Mouse (Mus musculus): Measurements from ENCODE around the gene Kalrn. TPM values are rescaled to one million over a fixed set of nuclear protein-coding genes. Genes with fewer than 3 reads are reported as not detected.

Kalrn gene
- polyA plus RNA-seq, 1 experiment from 2014 or later: 14.0 TPM

DNA sequence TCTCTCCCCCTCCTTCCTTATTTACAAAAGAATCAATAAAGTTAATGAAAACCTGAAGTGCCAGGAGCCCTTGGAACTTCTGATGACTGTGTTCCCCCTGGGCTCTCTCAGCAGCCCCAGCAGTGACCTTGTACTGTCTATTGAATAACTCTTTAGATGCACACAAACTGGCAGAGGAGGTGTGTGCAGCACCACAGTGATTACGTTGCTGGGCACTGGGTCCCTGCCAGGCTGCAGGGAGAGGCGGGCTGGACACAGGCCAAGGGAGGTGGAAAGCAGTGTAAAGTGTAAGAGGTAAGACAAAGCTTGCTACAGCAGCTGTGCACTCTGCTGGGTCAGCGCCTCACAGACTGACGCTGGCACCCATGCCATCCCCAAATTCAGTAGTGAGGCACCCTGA lies 238.4 kb downstream of the Kalrn start:
- Histone ChIP-seq H3K27ac (no peak overlapping the region), H3K9ac (no peak overlapping the region), H3K4me3 (no peak overlapping the region), H3K27me3 (no peaks in the 10 kb centered on the region), H3K4me2 (replicated peaks) (no peak overlapping the region), H3K36me3 (0 out of 2 replicates have a peak, but pooled peaks cover 6% of the 10 kb centered on the region), H3K4me1 (peaks cover 48% of the 10 kb centered on the region), H3K9me3 (no peaks in the 10 kb centered on the region)
- ATAC-seq (ENCODE audit: low FRiP score, low read depth): no peak
- 57% methylated on average over 4 of the region's 4 CpGs for WGBS

DNA sequence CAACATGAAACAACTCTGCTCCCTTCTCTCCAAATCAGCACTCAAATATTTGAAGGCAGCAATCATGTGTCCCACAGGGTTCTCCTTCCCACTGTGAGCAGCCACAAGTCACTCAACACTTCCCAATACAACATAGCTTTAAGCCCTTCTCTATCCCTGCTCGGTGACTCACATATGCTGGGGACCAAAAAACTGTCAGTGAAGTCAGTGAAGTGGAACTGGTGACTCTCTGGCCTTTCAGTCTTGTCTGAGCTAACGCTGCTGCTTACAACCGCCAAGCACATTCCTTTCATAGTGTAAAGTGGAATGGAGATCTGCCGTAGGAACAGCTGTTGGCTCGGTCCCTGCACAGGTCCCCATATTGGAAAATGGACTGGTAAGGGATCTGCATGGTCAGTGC lies 241.7 kb downstream of the Kalrn start:
- peak; percentile 63 for ATAC-seq (ENCODE audit: low FRiP score, low read depth)
- H3K27ac ChIP-seq: no peak overlapping the region
- H3K9ac ChIP-seq: no peak overlapping the region
- H3K4me1 ChIP-seq: peaks cover 42% of the 10 kb centered on the region
- H3K4me2 ChIP-seq (replicated peaks): no peak overlapping the region
- 69% methylated on average over 5 of the region's 5 CpGs for WGBS
- no peaks in the 10 kb centered on the region for H3K27me3 ChIP-seq
- H3K4me3 ChIP-seq: no peak overlapping the region
- no peaks in the 10 kb centered on the region for H3K9me3 ChIP-seq
- H3K36me3 ChIP-seq: 0 out of 2 replicates have a peak, but pooled peaks cover 6% of the 10 kb centered on the region

DNA sequence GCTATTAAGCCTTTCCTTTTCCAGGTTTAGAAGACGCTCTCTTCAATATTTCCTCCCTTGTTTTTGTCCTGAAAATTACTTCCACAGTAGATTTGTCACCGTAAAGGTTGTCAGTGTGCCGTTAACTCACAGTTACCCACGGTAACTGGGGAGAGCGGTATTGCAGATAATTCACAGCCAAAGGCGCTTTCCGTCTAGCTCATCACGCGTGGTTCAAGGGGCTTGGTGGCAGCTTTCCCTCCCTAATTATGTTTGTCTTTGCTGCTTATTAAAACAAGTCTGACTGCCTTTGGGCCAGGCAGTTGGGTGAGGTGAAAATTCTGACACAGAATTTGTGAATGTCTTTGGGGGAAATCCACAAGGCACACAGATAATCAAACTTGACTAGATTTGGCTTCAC lies 243.5 kb downstream of the Kalrn start:
- no peak for ATAC-seq (ENCODE audit: low FRiP score, low read depth)
- Histone ChIP-seq H3K36me3 (0 out of 2 replicates have a peak, but pooled peaks cover 9% of the 10 kb centered on the region), H3K27me3 (no peaks in the 10 kb centered on the region), H3K4me2 (replicated peaks) (no peak overlapping the region), H3K27ac (no peak overlapping the region), H3K9ac (no peak overlapping the region), H3K4me3 (no peak overlapping the region), H3K4me1 (peaks cover 34% of the 10 kb centered on the region), H3K9me3 (no peaks in the 10 kb centered on the region)
- 62% methylated on average over 9 of the region's 9 CpGs for WGBS

DNA sequence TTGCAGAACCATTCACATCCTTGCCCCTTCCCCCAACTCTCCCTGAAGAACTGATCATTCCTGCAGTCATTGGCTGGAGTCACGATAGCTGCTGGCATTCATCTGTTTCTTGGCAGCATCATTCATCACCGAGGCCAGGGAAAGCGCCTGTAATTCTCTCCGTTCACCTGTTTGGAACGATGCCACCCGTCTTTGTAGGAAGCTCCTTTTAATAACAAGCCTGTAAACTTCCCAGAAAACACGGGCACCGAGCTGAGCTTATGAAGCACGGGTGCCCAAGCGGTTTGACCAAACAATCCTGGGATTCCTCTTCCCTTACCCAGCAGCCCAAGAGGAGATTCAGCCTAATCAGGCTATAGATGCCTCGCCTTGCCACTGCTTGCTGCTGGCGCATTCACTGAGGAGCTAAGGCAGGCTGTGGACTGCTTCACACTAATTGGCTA lies 243.9 kb downstream of the Kalrn start:
- Histone ChIP-seq H3K36me3 (0 out of 2 replicates have a peak, but pooled peaks cover 9% of the 10 kb centered on the region), H3K4me3 (no peak overlapping the region), H3K27me3 (no peaks in the 10 kb centered on the region), H3K27ac (no peak overlapping the region), H3K9ac (no peak overlapping the region), H3K9me3 (no peaks in the 10 kb centered on the region), H3K4me1 (peaks cover 30% of the 10 kb centered on the region), H3K4me2 (replicated peaks) (peak overlapping the region; percentile 14; the same call in 1 of the 2 replicates)
- ATAC-seq (ENCODE audit: low FRiP score, low read depth): peak; percentile 49; the same call in 1 of the 2 replicates
- WGBS: 32% methylated on average over 12 of the region's 12 CpGs

DNA sequence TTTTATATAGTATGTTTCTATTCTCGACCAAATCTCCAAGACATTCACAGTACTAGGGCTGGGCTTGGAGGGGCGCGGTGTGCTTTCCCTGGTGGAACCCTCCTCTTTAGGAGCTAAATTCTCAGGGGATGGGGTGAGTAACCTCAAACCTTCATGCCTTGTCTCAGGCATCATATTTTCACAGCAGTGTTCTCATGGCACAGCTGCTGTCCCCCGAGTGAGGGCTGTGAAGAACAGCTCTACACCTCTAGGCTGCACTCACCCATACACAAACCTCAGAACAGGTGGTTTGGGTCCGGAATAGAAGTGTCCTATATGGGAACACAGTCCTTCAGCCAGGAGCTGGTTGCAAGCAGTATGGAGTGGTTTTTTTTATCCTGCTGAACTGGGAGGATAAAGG lies 245.4 kb downstream of the Kalrn start:
- no peak overlapping the region for H3K27ac ChIP-seq
- no peak for ATAC-seq (ENCODE audit: low FRiP score, low read depth)
- no peak overlapping the region for H3K4me3 ChIP-seq
- no peaks in the 10 kb centered on the region for H3K9me3 ChIP-seq
- peaks cover 28% of the 10 kb centered on the region for H3K4me1 ChIP-seq
- no peaks in the 10 kb centered on the region for H3K27me3 ChIP-seq
- no peak overlapping the region for H3K4me2 ChIP-seq (replicated peaks)
- H3K9ac ChIP-seq: no peak overlapping the region
- 70% methylated on average over 5 of the region's 5 CpGs for WGBS
- H3K36me3 ChIP-seq: 0 out of 2 replicates have a peak, but pooled peaks cover 9% of the 10 kb centered on the region

DNA sequence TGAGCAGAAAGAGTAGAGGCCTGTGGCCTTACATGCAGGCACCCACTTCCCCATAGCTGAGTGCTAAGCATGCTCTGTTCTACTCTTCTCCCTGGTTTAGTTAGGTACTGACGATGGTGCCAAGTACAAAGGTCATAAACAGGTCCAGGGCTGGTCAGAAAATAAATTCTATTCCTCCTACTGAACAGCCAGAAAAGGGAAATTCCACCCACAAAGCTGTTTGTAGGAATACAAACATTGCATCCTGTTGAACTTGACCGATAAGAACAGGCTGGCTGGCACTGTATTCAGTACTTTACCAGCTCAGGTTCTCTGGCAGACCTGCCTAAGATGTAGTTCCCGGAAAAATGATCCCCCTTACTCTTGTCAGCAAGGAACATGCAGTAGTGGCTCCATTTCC lies 247.5 kb downstream of the Kalrn start:
- no peak overlapping the region for H3K27ac ChIP-seq
- no peak overlapping the region for H3K4me2 ChIP-seq (replicated peaks)
- 82% methylated on average over 3 of the region's 3 CpGs for WGBS
- H3K9me3 ChIP-seq: no peaks in the 10 kb centered on the region
- ATAC-seq (ENCODE audit: low FRiP score, low read depth): no peak
- H3K36me3 ChIP-seq: 0 out of 2 replicates have a peak, but pooled peaks cover 4% of the 10 kb centered on the region
- H3K4me3 ChIP-seq: no peak overlapping the region
- H3K4me1 ChIP-seq: peaks cover 28% of the 10 kb centered on the region
- no peaks in the 10 kb centered on the region for H3K27me3 ChIP-seq
- no peak overlapping the region for H3K9ac ChIP-seq

DNA sequence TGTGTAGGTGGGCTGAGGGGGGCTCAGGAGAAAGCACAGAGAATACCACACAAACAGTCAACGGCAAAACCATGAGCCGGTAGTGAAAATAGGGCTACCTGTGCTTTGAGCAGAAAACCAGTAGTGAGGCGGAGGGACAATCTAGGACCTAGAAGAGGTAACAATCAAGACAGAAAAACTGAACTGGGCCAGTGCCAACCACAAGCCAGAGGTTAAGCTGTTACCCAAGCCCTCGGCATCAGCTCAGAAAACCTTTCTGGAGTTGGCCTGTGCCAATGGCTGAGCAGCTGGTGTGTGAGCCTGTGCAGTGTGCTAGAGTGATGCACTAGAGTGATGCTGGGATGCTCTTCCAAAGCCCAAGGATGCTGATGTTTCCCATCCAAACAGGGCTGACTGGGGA lies 248.2 kb downstream of the Kalrn start:
- WGBS: 91% methylated on average over 4 of the region's 4 CpGs

GRCm38 (mm10) chr16:34324735-34325134 lies 248.6 kb downstream of the Kalrn start:
- no peak overlapping the region for H3K4me2 ChIP-seq (replicated peaks)
- no peak overlapping the region for H3K9ac ChIP-seq
- no peak overlapping the region for H3K4me3 ChIP-seq
- 0 out of 2 replicates have a peak, but pooled peaks cover 4% of the 10 kb centered on the region for H3K36me3 ChIP-seq
- no peaks in the 10 kb centered on the region for H3K9me3 ChIP-seq
- 63% methylated on average over 3 of the region's 3 CpGs for whole genome bisulfite sequencing
- no peak overlapping the region for H3K27ac ChIP-seq
- H3K27me3 ChIP-seq: no peaks in the 10 kb centered on the region; the same call in 1 of the 2 replicates
- peaks cover 23% of the 10 kb centered on the region for H3K4me1 ChIP-seq
- ATAC-seq (ENCODE audit: low FRiP score, low read depth): no peak

More for the DNA sequence above, 248.2 kb downstream of the Kalrn start:
- no peak overlapping the region for H3K4me2 ChIP-seq (replicated peaks)
- no peaks in the 10 kb centered on the region for H3K9me3 ChIP-seq
- H3K27me3 ChIP-seq: no peaks in the 10 kb centered on the region
- no peak overlapping the region for H3K9ac ChIP-seq
- H3K4me1 ChIP-seq: peaks cover 27% of the 10 kb centered on the region
- H3K36me3 ChIP-seq: 0 out of 2 replicates have a peak, but pooled peaks cover 4% of the 10 kb centered on the region
- H3K27ac ChIP-seq: no peak overlapping the region
- no peak for ATAC-seq (ENCODE audit: low FRiP score, low read depth)
- no peak overlapping the region for H3K4me3 ChIP-seq

- WGBS: 60% methylated on average over 1 of the region's 1 CpGs
- no peak overlapping the region for H3K9ac ChIP-seq
- no peak for ATAC-seq (ENCODE audit: low FRiP score, low read depth)
Measured at GRCm38 (mm10) chr16:34323496-34323895, 249.8 kb downstream of the Kalrn start.

GRCm38 (mm10) chr16:34322546-34322945 lies 250.8 kb downstream of the Kalrn start:
- H3K4me3 ChIP-seq: no peak overlapping the region
- H3K4me1 ChIP-seq: peaks cover 12% of the 10 kb centered on the region; the same call in 1 of the 2 replicates
- no peak overlapping the region for H3K4me2 ChIP-seq (replicated peaks)
- ATAC-seq (ENCODE audit: low FRiP score, low read depth): peak; percentile 77; the same call in 1 of the 2 replicates
- no peak overlapping the region for H3K9ac ChIP-seq
- no peak overlapping the region for H3K27ac ChIP-seq
- 0 out of 2 replicates have a peak, but pooled peaks cover 4% of the 10 kb centered on the region for H3K36me3 ChIP-seq
- WGBS: 14% methylated on average over 4 of the region's 4 CpGs
- no peaks in the 10 kb centered on the region for H3K9me3 ChIP-seq
- peaks cover 7% of the 10 kb centered on the region; the same call in 1 of the 2 replicates for H3K27me3 ChIP-seq

More at GRCm38 (mm10) chr16:34323496-34323895, 249.8 kb downstream of the Kalrn start:
- Histone ChIP-seq H3K36me3 (0 out of 2 replicates have a peak, but pooled peaks cover 4% of the 10 kb centered on the region), H3K27me3 (peaks cover 7% of the 10 kb centered on the region; the same call in 1 of the 2 replicates), H3K9me3 (no peaks in the 10 kb centered on the region), H3K27ac (no peak overlapping the region), H3K4me3 (no peak overlapping the region), H3K4me2 (replicated peaks) (no peak overlapping the region), H3K4me1 (peaks cover 17% of the 10 kb centered on the region)

DNA sequence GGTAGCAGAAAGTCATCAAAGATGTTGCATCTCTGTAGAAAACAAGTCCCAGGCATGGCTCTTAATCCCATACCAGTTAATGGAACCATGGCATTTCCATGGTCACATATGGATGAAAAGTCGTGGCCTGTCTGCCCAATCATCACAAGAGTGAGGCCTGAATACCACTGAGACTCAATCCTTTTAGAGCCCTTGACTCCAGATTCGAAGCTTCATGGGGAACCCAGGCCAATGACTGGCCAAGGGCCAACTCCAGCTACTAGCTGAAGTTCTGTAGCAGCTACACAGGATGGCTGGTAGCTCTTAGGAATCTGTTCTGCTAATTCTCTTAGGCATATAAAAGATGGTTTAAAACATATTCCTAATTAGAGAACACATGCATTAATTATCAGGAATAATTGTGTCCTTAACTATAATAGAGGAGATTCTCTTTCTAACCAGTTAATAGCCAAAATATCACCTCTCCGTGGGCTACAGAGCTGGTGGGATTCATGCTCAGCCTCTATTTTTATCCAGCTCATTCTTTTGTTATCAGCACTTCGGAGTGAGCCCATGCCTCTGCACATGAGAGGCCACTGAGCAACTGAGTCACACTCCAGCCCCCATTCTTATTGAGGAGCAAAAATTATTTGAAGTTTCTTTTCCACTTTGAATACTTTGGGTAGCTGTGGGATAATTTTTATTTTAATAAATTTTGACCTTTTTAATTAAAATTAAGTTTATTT lies 252.1 kb downstream of the Kalrn start:
- Histone ChIP-seq H3K27ac (no peak overlapping the region), H3K4me1 (peaks cover 24% of the 10 kb centered on the region), H3K9me3 (no peaks in the 10 kb centered on the region), H3K27me3 (peaks cover 7% of the 10 kb centered on the region; the same call in 1 of the 2 replicates), H3K4me3 (no peak overlapping the region), H3K36me3 (0 out of 2 replicates have a peak, but pooled peaks cover 4% of the 10 kb centered on the region), H3K4me2 (replicated peaks) (no peak overlapping the region), H3K9ac (no peak overlapping the region)
- WGBS: 83% methylated on average over 4 of the region's 4 CpGs
- no peak for ATAC-seq (ENCODE audit: low FRiP score, low read depth)

DNA sequence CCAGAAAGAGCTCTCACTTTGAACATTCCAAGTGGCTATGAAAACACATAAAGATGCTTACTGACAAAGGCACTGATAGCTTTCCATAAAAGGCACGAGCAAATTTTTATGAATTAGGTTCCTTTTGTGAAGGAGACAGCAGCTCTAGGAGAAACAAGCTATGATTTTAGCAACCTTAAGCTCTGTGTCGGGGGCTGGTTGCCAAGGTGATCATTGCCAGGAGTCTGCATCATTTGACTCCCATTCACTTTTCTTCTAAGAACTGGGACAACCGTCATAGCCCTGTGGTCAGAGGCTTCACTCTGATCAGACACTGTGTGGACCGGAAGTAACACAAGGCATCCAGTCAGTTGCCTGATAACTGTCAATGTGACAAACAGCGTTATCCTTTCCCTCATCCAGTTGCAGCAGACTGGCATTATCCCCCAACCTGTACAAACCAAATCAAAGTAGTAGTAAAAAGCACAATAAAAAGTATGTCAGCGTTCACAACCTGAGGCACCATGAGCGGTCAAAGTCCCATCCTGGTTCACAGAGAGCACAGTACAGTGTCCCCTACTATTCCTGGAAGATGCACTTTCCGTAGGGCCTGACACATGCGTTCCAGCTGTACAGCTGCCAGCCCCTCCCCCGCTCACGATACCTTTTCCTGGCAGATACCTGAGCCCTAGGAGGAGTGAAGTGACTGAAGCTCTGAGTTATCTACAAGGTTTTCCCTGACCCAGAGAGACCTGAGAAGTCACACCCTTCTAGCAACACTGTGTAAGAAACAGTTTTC lies 253.1 kb downstream of the Kalrn start:
- Histone ChIP-seq H3K4me1 (peaks cover 24% of the 10 kb centered on the region), H3K27ac (no peak overlapping the region), H3K4me2 (replicated peaks) (no peak overlapping the region), H3K9ac (no peak overlapping the region), H3K4me3 (no peak overlapping the region), H3K27me3 (peaks cover 7% of the 10 kb centered on the region; the same call in 1 of the 2 replicates), H3K36me3 (0 out of 2 replicates have a peak, but pooled peaks cover under 1% of the 10 kb centered on the region), H3K9me3 (no peaks in the 10 kb centered on the region)
- 77% methylated on average over 11 of the region's 11 CpGs for WGBS
- ATAC-seq (ENCODE audit: low FRiP score, low read depth): no peak
